Mouse (Mus musculus) ES-E14 (cell line): ENCODE results near the gene Ggt1. TPM values are rescaled to one million over a fixed set of nuclear protein-coding genes. Genes with fewer than 3 reads are reported as not detected.
"Not testable (repeated sequence)": the region's sequence is repeated elsewhere in the genome, so short reads cannot be mapped to it uniquely, and the experiment has no call there.

ENCODE experiments used
- DNase-seq: peaks from one replicate; pipeline ENCODE4 v3.0.0-alpha.2; 2013; ENCODE audit warnings: low read depth, low spot score
- H3K27ac ChIP-seq: 2 replicates; pipeline ENCODE4 v1.5.1; 2012; ENCODE audit warnings: low read depth, mild to moderate bottlenecking, low read length, moderate library complexity, mixed read lengths; ENCODE audit not compliant: poor library complexity, insufficient read depth, severe bottlenecking
- H3K36me3 ChIP-seq: 2 replicates; pipeline ENCODE4 v1.6.1; 2012; ENCODE audit warnings: mild to moderate bottlenecking, low read length, moderate library complexity, mixed read lengths; ENCODE audit not compliant: control insufficient read depth, poor library complexity, insufficient read depth, severe bottlenecking
- H3K4me1 ChIP-seq, 2 experiments: fragments of 150-350 bp in 1 of 2; sonication (generic) in 1 of 2; 2 replicates each; pipeline ENCODE4 v1.6.1; 2012; ENCODE audit warnings: low read length in 2 of 2, mild to moderate bottlenecking in 1 of 2, mixed read lengths in 1 of 2; ENCODE audit not compliant: control insufficient read depth in 2 of 2, insufficient read depth in 2 of 2, poor library complexity in 1 of 2
- H3K4me3 ChIP-seq, 2 experiments: fragments of 150-350 bp in 1 of 2; sonication (generic) in 1 of 2; 2 replicates each; pipeline ENCODE4 v1.5.1; 2012; ENCODE audit warnings: low read length in 2 of 2, low read depth in 1 of 2, mild to moderate bottlenecking in 1 of 2, mixed read lengths in 1 of 2; ENCODE audit not compliant: insufficient read depth in 1 of 2, poor library complexity in 1 of 2, severe bottlenecking in 1 of 2
- H3K9ac ChIP-seq: 2 replicates; pipeline ENCODE4 v1.6.1; 2012; ENCODE audit warnings: low read depth, mild to moderate bottlenecking, low read length, mixed read lengths; ENCODE audit not compliant: poor library complexity, insufficient read depth, severe bottlenecking
- H3K9me3 ChIP-seq: fragments of 150-350 bp; sonication (generic); 2 replicates; pipeline ENCODE4 v1.6.1; 2012; ENCODE audit warnings: low read depth, mild to moderate bottlenecking, low read length; ENCODE audit not compliant: control insufficient read depth, insufficient read depth
- CHD2 ChIP-seq: IDR thresholded peaks from 2 replicates; pipeline ENCODE4 v1.6.1; 2014; ENCODE audit warnings: mild to moderate bottlenecking, low read depth, low read length, inconsistent platforms
- HCFC1 ChIP-seq: IDR thresholded peaks from 2 replicates; pipeline ENCODE4 v1.6.1; 2012; ENCODE audit warnings: low read length, inconsistent platforms, borderline replicate concordance; ENCODE audit not compliant: insufficient read depth
- MAFK ChIP-seq: IDR thresholded peaks from 2 replicates; pipeline ENCODE4 v1.6.1; 2014; ENCODE audit warnings: mild to moderate bottlenecking, low read depth, low read length, inconsistent platforms; ENCODE audit not compliant: insufficient read depth
- ZC3H11A ChIP-seq: IDR thresholded peaks from 2 replicates; pipeline ENCODE4 v1.6.1; 2012; ENCODE audit warnings: low read depth, mild to moderate bottlenecking, inconsistent platforms, low read length, borderline replicate concordance
- ZNF384 ChIP-seq: IDR thresholded peaks from 2 replicates; pipeline ENCODE4 v1.6.1; 2012; ENCODE audit warnings: low read depth, low read length, inconsistent platforms
- in situ Hi-C, 2 experiments: fragments of 600-800 bp; cut with MboI; formaldehyde crosslinking; loops; one replicate each; pipeline ENCODE4 v1.15.1; 2025; ENCODE audit warnings: low sequenced_read_pairs in 2 of 2, inconsistent platforms in 1 of 2; ENCODE audit not compliant: unreplicated experiment in 2 of 2
- total RNA-seq: library from RNA; depleted of rRNA; stranded (reverse); fragments of 300-350 nt; gene quantifications from 2 replicates; pipeline ENCODE4 v1.2.3, GENCODE M21; 2012

Ggt1 gene
- total RNA-seq, 1 experiment: 23.6 TPM

- DNase-seq: peak; percentile 98
- in situ Hi-C loops: no loop called here
- Histone ChIP-seq H3K36me3 (peaks cover 27% of the 10 kb centered on the region), H3K4me1 (peaks cover 2 to 7% of the 10 kb centered on the region in 2 experiments; a peak in 2 of 4 replicates), H3K27ac (peak within 1 kb of the TSS; percentile 82), H3K9ac (peak within 1 kb of the TSS; percentile 96), H3K9me3 (no peaks in the 10 kb centered on the region), H3K4me3 (peak within 1 kb of the TSS; percentile 90 to 92)
- no peak for TF ChIP-seq MAFK
- no peak for TF ChIP-seq ZC3H11A
- no peak for TF ChIP-seq ZNF384
- TF ChIP-seq CHD2: no peak
Measured at GRCm38 (mm10) chr10:75517073-75517757, 44.2 kb upstream of the Ggt1 start, which contains the start of gene Snrpd3. TSS of gene Snrpd3 (plus strand) at chr10:75517551.

- Histone ChIP-seq H3K36me3 (peaks cover 27% of the 10 kb centered on the region), H3K27ac (peak within 1 kb of the TSS; percentile 82), H3K4me3 (peak within 1 kb of the TSS; percentile 90 to 92), H3K9ac (peak within 1 kb of the TSS; percentile 96), H3K4me1 (peaks cover 2 to 7% of the 10 kb centered on the region in 2 experiments; a peak in 2 of 4 replicates), H3K9me3 (no peaks in the 10 kb centered on the region)
- no peak for TF ChIP-seq ZNF384
- TF ChIP-seq HCFC1: peak; percentile 90
- TF ChIP-seq MAFK: no peak
- peak; percentile 67; the same call in 1 of the 2 replicates for TF ChIP-seq CHD2
- in situ Hi-C loops: no loop called here
- peak; percentile 97 for DNase-seq
Measured at GRCm38 (mm10) chr10:75517758-75518143, 43.7 kb upstream of the Ggt1 start, which contains the start of gene Gucd1. TSS of gene Gucd1 (minus strand) at chr10:75517972.

- H3K9me3 ChIP-seq: no peaks in the 10 kb centered on the region
- no peak overlapping the region for H3K4me3 ChIP-seq
- no peak overlapping the region for H3K9ac ChIP-seq
- peaks cover 33% of the 10 kb centered on the region for H3K36me3 ChIP-seq
- H3K27ac ChIP-seq: no peak overlapping the region
- peaks cover 2 to 7% of the 10 kb centered on the region in 2 experiments; a peak in 2 of 4 replicates for H3K4me1 ChIP-seq
- in situ Hi-C loops: no loop called here
- TF ChIP-seq ZNF384 (no peak), MAFK (no peak), CHD2 (no peak), HCFC1 (no peak), ZC3H11A (no peak)
- no peak for DNase-seq
Measured at GRCm38 (mm10) chr10:75520581-75520980, 40.8 kb upstream of the Ggt1 start.

GRCm38 (mm10) chr10:75521643-75522042 is 39.8 kb upstream of the Ggt1 start:
- no peak overlapping the region for H3K27ac ChIP-seq
- in situ Hi-C loops: no loop called here
- no peak for TF ChIP-seq MAFK
- TF ChIP-seq ZNF384: no peak
- no peak for TF ChIP-seq ZC3H11A
- TF ChIP-seq CHD2: no peak
- TF ChIP-seq HCFC1: no peak
- H3K4me1 ChIP-seq: peaks cover 2 to 4% of the 10 kb centered on the region in 2 experiments; a peak in 2 of 4 replicates
- no peak for DNase-seq
- peaks cover 37% of the 10 kb centered on the region for H3K36me3 ChIP-seq
- no peak overlapping the region for H3K4me3 ChIP-seq
- no peak overlapping the region for H3K9ac ChIP-seq
- no peaks in the 10 kb centered on the region for H3K9me3 ChIP-seq

- H3K27ac ChIP-seq, H3K4me3 ChIP-seq, H3K9ac ChIP-seq, DNase-seq, in situ Hi-C loops, H3K9me3 ChIP-seq, H3K4me1 ChIP-seq: not testable (repeated sequence)
- H3K36me3 ChIP-seq: peaks cover 35% of the 10 kb centered on the region
Measured at GRCm38 (mm10) chr10:75525450-75525849, 36.0 kb upstream of the Ggt1 start.
